Mouse (Mus musculus) adrenal gland, postnatal 14 days (tissue): ENCODE data around the gene Esyt3. TPM values are rescaled to one million over a fixed set of nuclear protein-coding genes. Genes with fewer than 3 reads are reported as not detected.
A peak's percentile ranks its signal among the peaks of the same experiment; 100 is the strongest.

Experiments
- DNase-seq: peaks from one replicate; pipeline ENCODE4 v3.0.0; 2021; ENCODE audit warnings: mixed read lengths
- total RNA-seq: library from RNA; stranded (reverse); gene quantifications from 2 replicates; pipeline ENCODE4 v1.2.3, GENCODE M21; 2021

The Esyt3 gene
- total RNA-seq, 1 experiment from 2014 or later: 0.44 TPM

GRCm38 (mm10) chr9:99354796-99355195 is 3.6 kb downstream of the Esyt3 start:
- no peak for DNase-seq

GRCm38 (mm10) chr9:99353390-99353789 is 5.0 kb downstream of the Esyt3 start:
- DNase-seq: no peak

- DNase-seq: no peak
Measured at GRCm38 (mm10) chr9:99352964-99353363, 5.4 kb downstream of the Esyt3 start.

- DNase-seq: no peak
Measured at GRCm38 (mm10) chr9:99345351-99345792, 13.0 kb downstream of the Esyt3 start.

GRCm38 (mm10) chr9:99341600-99341999 is 16.8 kb downstream of the Esyt3 start:
- no peak for DNase-seq

- DNase-seq: no peak
Measured at GRCm38 (mm10) chr9:99340126-99340525, 18.2 kb downstream of the Esyt3 start.

GRCm38 (mm10) chr9:99339182-99339581 is 19.2 kb downstream of the Esyt3 start:
- DNase-seq: no peak

- no peak for DNase-seq
Measured at GRCm38 (mm10) chr9:99338293-99338692, 20.1 kb downstream of the Esyt3 start.

GRCm38 (mm10) chr9:99336538-99336937 is 21.8 kb downstream of the Esyt3 start:
- no peak for DNase-seq

- no peak for DNase-seq
Measured at GRCm38 (mm10) chr9:99326881-99327280, 31.5 kb downstream of the Esyt3 start.

GRCm38 (mm10) chr9:99325961-99326360 is 32.4 kb downstream of the Esyt3 start:
- DNase-seq: no peak

GRCm38 (mm10) chr9:99325208-99325929 is 33.0 kb downstream of the Esyt3 start:
- no peak for DNase-seq

- DNase-seq: peak; percentile 31
Measured at GRCm38 (mm10) chr9:99320006-99320405, 38.4 kb downstream of the Esyt3 start.

GRCm38 (mm10) chr9:99319343-99319951 is 38.9 kb downstream of the Esyt3 start:
- DNase-seq: peak; percentile 20

- DNase-seq: no peak
Measured at GRCm38 (mm10) chr9:99306226-99306625, 52.1 kb downstream of the Esyt3 start.

GRCm38 (mm10) chr9:99304296-99304695 is 54.1 kb downstream of the Esyt3 start:
- no peak for DNase-seq

Other genes with a start within 250 kb of the Esyt3 start
- 12.1 and 12.2 TPM in 2 replicates for gene Pik3cb, start 217.9 kb downstream of the Esyt3 start, total RNA-seq
- not detected in 2 replicates for gene Faiml, start 121.3 kb downstream of the Esyt3 start, total RNA-seq
- gene Cep70, start 115.2 kb downstream of the Esyt3 start, total RNA-seq: 8.4 and 9.9 TPM in 2 replicates
- gene Mras, start 78.8 kb upstream of the Esyt3 start, total RNA-seq: 39.2 and 40.7 TPM in 2 replicates
- gene Nme9, start 92.9 kb upstream of the Esyt3 start, total RNA-seq: not detected in 2 replicates
- gene Armc8, start 210.3 kb upstream of the Esyt3 start, total RNA-seq: 25.3 and 28.9 TPM in 2 replicates
- 15.4 and 15.6 TPM in 2 replicates for gene Dbr1, start 217.2 kb upstream of the Esyt3 start, total RNA-seq